Mouse (Mus musculus) kidney, embryonic 14.5 days (tissue): ENCODE data around the gene Psg16. TPM values are rescaled to one million over a fixed set of nuclear protein-coding genes. Genes with fewer than 3 reads are reported as not detected.

Experiments used
- ATAC-seq: fragments of 200-750 bp; cut with Nextera tagmentation; 2 replicates; pipeline ENCODE4 v1.8.0; 2017; ENCODE audit warnings: moderate number of reproducible peaks, mild to moderate bottlenecking, moderate TSS enrichment, moderate library complexity; ENCODE audit not compliant: low FRiP score, low TSS enrichment
- H3K27ac ChIP-seq: fragments of 300-500 bp; sonication (generic); 2 replicates; pipeline ENCODE4 v1.5.1; 2014; ENCODE audit warnings: low read depth, mild to moderate bottlenecking, low read length, moderate library complexity, mixed read lengths
- H3K27me3 ChIP-seq: fragments of 300-500 bp; sonication (generic); 2 replicates; pipeline ENCODE4 v1.6.1; 2014; ENCODE audit warnings: mild to moderate bottlenecking, low read length; ENCODE audit not compliant: control insufficient read depth, insufficient read depth
- H3K36me3 ChIP-seq: fragments of 300-500 bp; sonication (generic); 2 replicates; pipeline ENCODE4 v1.6.1; 2014; ENCODE audit warnings: low read length, mixed read lengths; ENCODE audit not compliant: control insufficient read depth, insufficient read depth
- H3K4me1 ChIP-seq: fragments of 300-500 bp; sonication (generic); 2 replicates; pipeline ENCODE4 v1.6.1; 2014; ENCODE audit warnings: low read length, mixed read lengths; ENCODE audit not compliant: control insufficient read depth, insufficient read depth
- H3K4me2 ChIP-seq: fragments of 300-500 bp; sonication (generic); replicated peaks from 2 replicates; pipeline ENCODE4 v1.6.1; 2014; ENCODE audit warnings: low read depth, mild to moderate bottlenecking, low read length
- H3K4me3 ChIP-seq: fragments of 300-500 bp; sonication (generic); 2 replicates; pipeline ENCODE4 v1.5.1; 2014; ENCODE audit warnings: mild to moderate bottlenecking, low read length
- H3K9ac ChIP-seq: fragments of 300-500 bp; sonication (generic); 2 replicates; pipeline ENCODE4 v1.6.1; 2014; ENCODE audit warnings: low read depth, mild to moderate bottlenecking, low read length, moderate library complexity
- H3K9me3 ChIP-seq: fragments of 300-500 bp; sonication (generic); 2 replicates; pipeline ENCODE4 v1.6.1; 2016; ENCODE audit warnings: low read length; ENCODE audit not compliant: control insufficient read depth
- WGBS: fragments of 180-500 bp; shearing (Covaris S2); extraction: QIAGEN DNeasy Blood & Tissue Kit; methylation state at CpG from one replicate; pipeline ENCODE4 v1.1.7; 2014; 5-methylcytosine and 5-hydroxymethylcytosine counted together
- polyA plus RNA-seq: library from polyadenylated mRNA; unstranded; fragments of >200 nt; fragmentation: Nextera tagmentation; extraction: Ambion mirVana; gene quantifications from 2 replicates; pipeline ENCODE4 v1.2.1, GENCODE M21; 2014

The Psg16 gene
- polyA plus RNA-seq, 1 experiment from 2014 or later, result 0.23 TPM

DNA sequence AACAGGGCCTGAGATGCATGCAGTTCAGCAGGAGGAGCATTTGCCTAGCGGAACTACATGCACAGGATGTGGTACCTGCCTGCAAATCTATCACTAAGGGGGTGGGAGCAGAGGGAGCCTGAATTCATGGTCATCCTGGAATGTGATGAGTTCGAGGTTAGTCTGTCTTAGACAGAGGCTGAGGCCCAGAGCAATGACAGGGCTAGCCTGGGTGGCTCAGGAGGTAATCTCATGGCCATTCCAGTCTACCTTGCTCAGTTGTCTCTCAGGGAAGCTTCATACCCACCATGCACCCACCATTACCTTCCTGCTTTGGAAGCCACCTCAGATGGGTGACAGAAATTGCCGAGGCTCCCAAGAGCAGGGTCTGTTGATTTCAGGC lies 14.4 kb upstream of the Psg16 start:
- Histone ChIP-seq H3K27me3 (no peaks in the 10 kb centered on the region), H3K36me3 (peaks cover 3% of the 10 kb centered on the region; the same call in 1 of the 2 replicates), H3K4me3 (no peak overlapping the region), H3K4me2 (peak overlapping the region; percentile 86; the same call in 1 of the 2 replicates), H3K27ac (peak overlapping the region; percentile 94; the same call in 1 of the 2 replicates), H3K4me1 (peaks cover 46% of the 10 kb centered on the region), H3K9me3 (no peaks in the 10 kb centered on the region), H3K9ac (no peak overlapping the region)
- no peak for ATAC-seq
- 79% methylated on average over 3 of the region's 3 CpGs for WGBS

DNA sequence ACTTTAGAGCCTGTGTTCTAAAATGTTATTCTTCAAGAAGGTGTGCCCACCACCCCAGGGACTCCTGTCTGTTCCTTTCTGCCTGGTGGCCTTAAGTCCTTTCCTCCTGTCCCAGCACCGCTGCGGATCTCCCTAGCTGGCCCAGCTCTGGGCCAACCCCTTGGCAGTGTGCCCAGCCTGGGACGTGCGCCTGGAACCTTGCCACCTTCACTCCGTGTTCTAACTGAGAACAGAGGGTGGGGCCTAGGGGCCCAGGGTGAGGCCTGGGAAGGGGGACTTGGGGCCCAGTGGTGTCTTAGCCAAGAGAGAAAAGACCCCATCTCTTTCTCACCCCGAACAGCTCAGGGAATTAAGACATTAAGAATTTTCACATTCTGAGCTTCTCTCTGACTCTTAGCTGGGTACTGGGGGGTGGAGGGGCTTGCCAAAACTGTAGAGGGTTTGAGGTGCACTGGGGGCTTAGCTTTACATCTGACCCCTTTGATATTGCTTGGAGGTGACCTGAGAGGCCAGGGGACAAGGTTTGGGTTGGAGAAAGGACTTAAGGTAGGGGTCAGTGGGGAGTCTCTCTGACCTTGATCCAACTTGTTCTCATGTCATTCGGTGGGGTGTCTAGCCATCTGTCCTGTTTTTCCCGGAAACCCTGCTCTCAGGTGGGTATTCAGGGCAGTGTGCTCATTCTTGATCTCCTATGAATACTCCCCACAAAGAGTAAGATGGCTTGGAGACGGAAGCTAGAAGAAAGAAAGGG lies 13.6 kb upstream of the Psg16 start:
- Histone ChIP-seq H3K27me3 (no peaks in the 10 kb centered on the region), H3K4me1 (peaks cover 46% of the 10 kb centered on the region), H3K4me3 (peak overlapping the region; percentile 55; the same call in 1 of the 2 replicates), H3K9me3 (no peaks in the 10 kb centered on the region), H3K4me2 (peak overlapping the region; percentile 86), H3K9ac (peak overlapping the region; percentile 40; the same call in 1 of the 2 replicates), H3K27ac (peak overlapping the region; percentile 94; the same call in 1 of the 2 replicates), H3K36me3 (no peaks in the 10 kb centered on the region)
- ATAC-seq, result no peak
- WGBS, result 43% methylated on average over 9 of the region's 9 CpGs

DNA sequence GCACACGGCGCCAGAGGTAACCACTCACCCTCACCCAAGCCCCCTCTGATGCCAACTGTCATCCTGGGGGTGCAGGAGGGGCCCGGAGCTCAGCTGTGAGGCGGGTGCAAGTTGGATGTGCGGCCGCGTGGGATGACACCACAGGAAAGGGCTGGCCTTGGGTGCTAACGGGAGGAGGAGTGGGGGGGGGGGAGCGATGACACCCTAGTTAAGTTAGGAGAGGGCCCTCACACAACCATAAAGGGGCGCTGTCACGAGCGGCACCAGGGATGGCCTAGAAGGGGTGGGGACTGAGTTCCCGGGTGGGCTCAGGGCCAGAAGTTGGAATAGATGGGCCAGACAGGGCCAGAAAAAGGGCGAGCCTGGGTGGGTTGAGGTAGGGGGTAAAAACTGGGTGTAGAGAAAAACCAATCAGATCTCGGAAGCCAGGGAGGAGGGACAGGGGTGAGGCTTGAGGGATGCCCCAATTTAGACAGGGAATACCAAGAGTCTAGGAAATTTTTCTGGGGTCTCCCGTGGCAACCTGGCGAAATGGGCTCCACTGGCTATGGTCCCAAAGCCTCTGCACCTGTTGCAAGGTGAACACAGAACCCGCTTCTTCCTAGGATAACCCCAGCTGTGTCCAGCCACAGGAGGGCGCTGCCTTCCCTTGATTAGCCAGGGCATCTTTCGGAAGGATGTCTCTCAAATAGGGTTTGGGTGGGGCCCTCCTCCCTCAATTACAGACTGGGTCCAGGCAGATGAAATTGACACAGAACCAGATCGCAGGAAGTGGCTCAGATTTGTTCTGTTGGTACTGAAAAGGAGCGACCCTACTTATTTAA lies 12.8 kb upstream of the Psg16 start:
- WGBS, result 79% methylated on average over 22 of the region's 22 CpGs
- Histone ChIP-seq H3K9me3 (no peaks in the 10 kb centered on the region), H3K4me3 (peak overlapping the region; percentile 55; the same call in 1 of the 2 replicates), H3K36me3 (no peaks in the 10 kb centered on the region), H3K9ac (peak overlapping the region; percentile 66; the same call in 1 of the 2 replicates), H3K27me3 (no peaks in the 10 kb centered on the region), H3K27ac (peak overlapping the region; percentile 94; the same call in 1 of the 2 replicates), H3K4me2 (peak overlapping the region; percentile 86), H3K4me1 (peaks cover 46% of the 10 kb centered on the region)
- ATAC-seq, result no peak

DNA sequence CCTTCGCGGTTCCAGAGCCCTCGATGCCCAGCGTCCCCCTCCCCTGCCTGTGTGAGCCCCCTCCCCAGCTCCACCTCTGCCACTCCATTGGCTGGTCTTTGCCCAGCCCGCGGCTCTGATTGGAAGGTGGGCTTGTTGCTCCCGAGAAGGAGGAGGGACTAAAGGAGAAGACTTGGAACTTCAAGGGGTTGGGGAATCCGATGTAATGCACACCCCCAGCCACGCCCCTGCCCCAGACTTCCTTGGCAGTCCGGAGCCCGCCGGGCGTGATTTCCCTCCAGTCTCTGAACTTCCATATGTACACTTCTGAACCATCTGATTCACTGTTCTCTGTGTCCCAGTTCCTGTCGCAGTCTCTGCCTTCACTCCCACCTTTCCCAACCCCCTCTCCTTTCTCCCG lies 11.5 kb upstream of the Psg16 start, which contains the start of gene Hif3a:
Gene Hif3a, minus strand, starts transcription at position 39 of the 400 bp plus-strand sequence.
- WGBS, result under 1% methylated on average over 15 of the region's 15 CpGs

DNA sequence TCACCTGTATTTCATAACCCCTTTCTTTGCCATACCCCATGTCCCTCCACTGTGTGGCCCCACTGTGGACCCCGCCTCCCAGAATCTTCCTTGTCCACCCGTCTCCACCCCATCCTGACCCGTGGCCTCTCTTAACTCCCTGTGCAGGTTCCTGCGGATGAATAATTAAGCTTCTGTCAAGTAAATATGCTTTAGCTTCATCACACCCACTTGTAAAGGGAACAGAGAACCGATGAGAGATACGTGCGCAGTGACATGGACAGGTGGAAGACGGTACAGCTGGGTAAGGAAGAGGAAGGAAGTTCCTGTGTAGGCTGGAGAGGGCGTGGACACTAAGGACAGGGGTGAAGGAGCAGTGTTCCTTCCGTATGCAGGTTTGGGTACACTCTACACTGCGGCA lies 11.0 kb upstream of the Psg16 start:
- H3K9me3 ChIP-seq, result no peaks in the 10 kb centered on the region
- no peaks in the 10 kb centered on the region for H3K27me3 ChIP-seq
- peak overlapping the region; percentile 59 for H3K27ac ChIP-seq
- peak; percentile 7 for ATAC-seq
- H3K4me1 ChIP-seq, result peaks cover 37% of the 10 kb centered on the region
- peak overlapping the region; percentile 86 for H3K4me2 ChIP-seq
- no peaks in the 10 kb centered on the region for H3K36me3 ChIP-seq
- peak overlapping the region; percentile 55 for H3K4me3 ChIP-seq
- H3K9ac ChIP-seq, result peak overlapping the region; percentile 66; the same call in 1 of the 2 replicates
- WGBS, result 9% methylated on average over 11 of the region's 11 CpGs

More for the DNA sequence above, 11.5 kb upstream of the Psg16 start, which contains the start of gene Hif3a:
- Histone ChIP-seq H3K4me1 (peaks cover 40% of the 10 kb centered on the region), H3K9me3 (no peaks in the 10 kb centered on the region), H3K9ac (peak within 1 kb of the TSS; percentile 66), H3K4me2 (peak within 1 kb of the TSS; percentile 86), H3K36me3 (no peaks in the 10 kb centered on the region), H3K27me3 (no peaks in the 10 kb centered on the region), H3K27ac (peak within 1 kb of the TSS; percentile 59), H3K4me3 (peak within 1 kb of the TSS; percentile 55)
- peak; percentile 82 for ATAC-seq

DNA sequence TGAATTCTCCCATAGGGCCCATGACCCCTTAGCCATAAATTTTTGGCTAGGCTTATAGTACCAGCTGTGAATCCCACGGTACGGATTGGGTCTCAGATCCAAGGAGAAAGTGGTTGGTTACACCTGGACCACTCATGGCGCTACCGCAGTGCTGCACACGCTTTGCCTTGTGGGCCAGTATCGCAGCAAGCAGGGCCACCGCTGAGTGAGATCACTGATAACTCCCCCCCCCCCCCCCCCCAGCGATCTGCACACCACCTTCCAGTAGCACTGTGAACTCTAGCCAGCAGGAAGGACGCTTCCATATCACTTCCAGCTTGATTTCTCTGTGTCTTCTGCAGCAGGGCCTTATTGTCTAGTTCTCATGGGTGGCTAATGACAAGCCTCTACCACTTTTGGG lies 8.2 kb upstream of the Psg16 start:
- Histone ChIP-seq H3K27ac (no peak overlapping the region), H3K36me3 (no peaks in the 10 kb centered on the region), H3K27me3 (no peaks in the 10 kb centered on the region), H3K4me2 (no peak overlapping the region), H3K9me3 (no peaks in the 10 kb centered on the region), H3K4me1 (peaks cover 10% of the 10 kb centered on the region), H3K9ac (no peak overlapping the region), H3K4me3 (no peak overlapping the region)
- ATAC-seq, result no peak
- WGBS, result 79% methylated on average over 8 of the region's 9 CpGs

DNA sequence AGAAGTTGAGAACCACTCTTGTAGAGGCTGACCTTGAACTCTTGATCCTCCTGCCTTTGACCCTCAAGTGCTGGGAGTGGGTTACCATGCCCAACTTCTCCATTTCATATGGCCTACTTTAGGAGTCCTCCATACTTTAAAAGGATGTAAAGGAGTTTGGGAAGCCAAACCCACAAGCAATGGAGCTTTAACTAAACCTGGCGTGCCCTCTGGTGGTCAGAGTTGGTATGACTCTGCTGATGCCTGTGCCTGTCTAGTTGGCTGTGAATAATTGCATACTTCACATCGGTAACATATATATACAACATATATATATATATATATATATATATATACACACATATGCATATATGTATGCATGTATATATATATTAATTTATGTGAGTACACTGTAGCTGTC lies 7.4 kb upstream of the Psg16 start:
- Histone ChIP-seq H3K27ac (no peak overlapping the region), H3K27me3 (no peaks in the 10 kb centered on the region), H3K4me2 (no peak overlapping the region), H3K4me3 (no peak overlapping the region), H3K9me3 (no peaks in the 10 kb centered on the region), H3K9ac (no peak overlapping the region), H3K36me3 (no peaks in the 10 kb centered on the region), H3K4me1 (peaks cover 8% of the 10 kb centered on the region; the same call in 1 of the 2 replicates)
- 6% methylated on average over 2 of the region's 2 CpGs for WGBS
- ATAC-seq, result 0 out of 2 replicates have a peak, but pooled peaks have one; percentile 21

DNA sequence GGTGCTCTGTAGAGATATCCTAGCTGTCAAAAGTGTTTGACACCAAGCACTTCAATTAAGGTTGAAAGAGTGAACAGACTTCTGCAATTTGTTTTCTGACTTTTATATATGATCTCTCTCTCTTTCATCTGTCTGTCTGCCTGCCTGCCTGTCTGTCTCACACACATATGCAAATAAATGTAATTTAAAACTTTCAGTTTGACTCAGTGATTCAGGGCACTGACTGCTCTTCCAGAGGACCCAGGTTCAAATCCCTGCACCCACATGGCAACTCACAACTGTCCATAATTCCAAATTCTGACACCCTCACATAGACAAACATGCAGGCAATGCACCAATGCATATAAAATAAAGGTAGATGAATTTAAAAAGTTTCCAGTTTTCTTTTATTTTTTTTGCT lies 6.8 kb upstream of the Psg16 start:
- H3K4me3 ChIP-seq, result no peak overlapping the region
- H3K9me3 ChIP-seq, result no peaks in the 10 kb centered on the region
- H3K27me3 ChIP-seq, result no peaks in the 10 kb centered on the region
- peaks cover 8% of the 10 kb centered on the region; the same call in 1 of the 2 replicates for H3K4me1 ChIP-seq
- H3K9ac ChIP-seq, result no peak overlapping the region
- no peaks in the 10 kb centered on the region for H3K36me3 ChIP-seq
- H3K4me2 ChIP-seq, result no peak overlapping the region
- no peak overlapping the region for H3K27ac ChIP-seq
- no peak for ATAC-seq
